Mouse (Mus musculus): ENCODE measurements at regions not wholly inside any gene's neighbourhood (a gene's known extent, or its start where the extent isn't known, plus 50 kb on each side); places are given as distances from the start of the nearest gene placed in this dataset.

DNA sequence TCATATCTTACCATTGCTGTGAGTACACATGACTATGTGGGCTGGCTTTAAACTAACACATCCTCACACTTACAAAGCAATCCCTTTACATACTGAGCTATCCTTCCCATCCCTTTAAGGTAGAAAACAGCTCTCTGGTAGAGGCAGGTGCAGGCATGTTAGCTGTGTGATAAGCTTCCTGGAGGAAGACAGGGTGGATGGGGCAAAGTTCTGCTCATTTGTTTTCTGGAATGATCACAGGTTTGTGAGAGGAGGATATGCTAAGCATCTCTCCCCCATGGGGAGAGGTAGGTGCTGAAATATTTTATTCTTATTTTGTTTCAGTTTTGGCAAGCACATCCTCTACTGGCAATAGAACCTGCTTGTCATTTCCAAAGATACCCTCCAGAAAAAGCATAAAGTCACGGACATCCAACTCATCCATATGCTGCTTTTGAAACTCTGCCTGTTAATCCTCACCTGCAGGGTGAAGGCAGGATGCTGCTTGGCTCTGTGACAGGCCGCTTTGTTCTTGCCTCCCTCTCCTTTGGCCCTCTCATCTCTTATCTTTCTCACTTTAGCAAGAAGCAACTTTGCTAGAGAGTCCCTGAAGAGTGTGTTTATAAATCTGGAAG is 480.4 kb upstream of the Ddx18 start:
- TF ChIP-seq CTCF (IDR thresholded peaks at IDR 0.05; ENCODE audit: low read depth, low read length) (no peak), POLR2A (IDR thresholded peaks at IDR 0.05; ENCODE audit: extremely low read depth, insufficient read depth, low read length) (no peak)

Measured in liver, adult 2 months (tissue).